Mouse (Mus musculus) testis, postnatal 10 days (tissue): ENCODE results near the gene Hist1h3c.
A peak's percentile ranks its signal among the peaks of the same experiment; 100 is the strongest.
"Not testable (repeated sequence)": the region's sequence is repeated elsewhere in the genome, so short reads cannot be mapped to it uniquely, and the experiment has no call there.

Experiments used
- DNase-seq: peaks from one replicate; pipeline ENCODE4 v3.0.0; 2021; ENCODE audit warnings: low spot score

Gene Hist1h3c

DNA sequence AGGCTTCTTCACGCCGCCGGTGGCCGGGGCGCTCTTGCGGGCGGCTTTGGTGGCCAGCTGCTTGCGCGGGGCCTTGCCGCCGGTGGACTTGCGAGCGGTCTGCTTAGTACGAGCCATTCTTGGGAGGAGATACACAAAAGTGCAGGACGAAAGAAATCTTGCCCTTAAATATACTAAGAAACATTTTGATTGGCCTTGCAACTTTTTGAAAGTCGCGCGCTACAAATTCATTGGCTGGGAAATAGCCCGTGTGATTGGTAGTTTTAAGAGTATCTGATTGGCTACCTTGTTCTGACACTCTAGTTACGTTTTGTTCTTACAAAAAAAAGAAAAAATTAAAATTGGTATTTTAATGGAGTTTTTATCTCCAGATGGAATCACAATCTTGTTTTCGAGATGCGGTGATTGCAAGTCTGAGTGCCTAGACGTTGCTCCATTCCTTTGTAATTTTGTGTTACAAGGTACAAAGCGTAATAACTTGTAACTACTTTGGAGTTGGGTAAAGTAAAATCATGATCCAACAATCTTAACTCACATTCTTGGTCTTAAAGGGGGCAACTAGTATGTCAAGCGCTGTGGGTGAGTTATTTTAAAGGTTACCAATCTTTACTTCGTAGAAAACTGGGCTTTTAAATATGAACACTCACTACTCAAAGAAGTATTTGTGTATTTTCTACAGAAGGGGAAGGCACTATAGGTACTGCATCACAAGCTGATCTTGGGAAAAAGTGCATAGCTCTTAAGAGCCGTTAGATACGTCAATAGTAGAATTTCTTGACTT, at the start of gene Hist1h3c:
TSS of gene Hist1h3c (minus strand) at position 222 of the 781 bp plus-strand sequence.
- DNase-seq, result peak; percentile 92

GRCm38 (mm10) chr13:23792520-23792919, 47.1 kb upstream of the Hist1h3c start:
- DNase-seq, result peak; percentile 52

DNA sequence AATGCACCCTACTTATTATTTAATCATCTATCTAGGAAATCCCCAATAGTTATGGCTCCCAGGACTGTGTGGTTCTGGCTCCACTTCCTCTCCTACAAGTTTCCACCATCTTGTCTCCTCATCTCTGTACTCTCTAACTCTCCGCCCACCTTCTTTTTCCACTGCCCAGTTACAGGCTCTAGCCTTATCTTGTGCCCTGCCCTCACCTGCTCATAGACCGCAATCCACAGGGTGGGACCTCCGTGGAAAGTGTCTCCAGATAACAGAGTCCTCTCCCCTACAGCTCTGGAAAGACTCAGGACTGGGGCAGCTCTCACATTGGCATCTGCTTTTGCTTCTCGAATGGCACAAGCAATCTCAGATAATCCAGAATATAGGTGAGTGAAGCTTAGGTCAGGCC, 33.6 kb upstream of the Hist1h3c start:
- no peak for DNase-seq

GRCm38 (mm10) chr13:23778339-23778738, 32.9 kb upstream of the Hist1h3c start:
- no peak for DNase-seq

DNA sequence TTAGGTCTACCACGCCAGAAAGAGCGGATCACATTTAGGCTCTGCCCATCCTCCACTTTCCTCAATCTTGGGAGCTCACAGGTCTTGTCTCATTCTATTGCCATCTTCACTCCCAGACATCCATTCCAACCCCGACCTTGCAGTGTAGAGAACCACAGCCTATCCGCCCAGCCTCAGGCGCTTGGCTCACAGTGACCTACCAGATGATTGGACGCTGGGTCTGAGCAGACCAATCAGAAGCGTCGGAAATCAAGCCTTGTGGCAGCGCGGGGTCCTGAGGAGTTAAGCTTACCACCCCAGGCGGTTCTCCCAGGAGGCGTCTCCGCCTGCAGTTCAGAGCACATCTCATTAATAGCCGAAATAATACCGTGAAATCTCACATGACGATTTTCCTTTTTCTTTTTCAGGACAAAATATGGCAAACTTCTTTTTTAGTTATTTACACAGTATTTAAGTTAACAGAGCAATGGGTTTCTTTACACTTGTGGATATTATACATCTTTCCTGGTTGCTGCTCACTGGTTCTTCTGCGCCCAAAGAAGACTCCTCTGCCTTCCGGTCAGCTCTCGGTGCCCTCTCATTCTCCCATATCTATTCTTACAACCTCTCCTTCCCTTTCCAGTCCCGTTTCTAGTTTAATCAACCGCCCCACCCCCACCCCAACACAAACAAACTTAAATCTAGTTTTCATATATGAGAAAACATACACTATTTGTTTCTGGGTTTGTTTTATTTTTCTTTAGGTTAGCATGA, 27.3 kb upstream of the Hist1h3c start:
- peak; percentile 48 for DNase-seq

DNA sequence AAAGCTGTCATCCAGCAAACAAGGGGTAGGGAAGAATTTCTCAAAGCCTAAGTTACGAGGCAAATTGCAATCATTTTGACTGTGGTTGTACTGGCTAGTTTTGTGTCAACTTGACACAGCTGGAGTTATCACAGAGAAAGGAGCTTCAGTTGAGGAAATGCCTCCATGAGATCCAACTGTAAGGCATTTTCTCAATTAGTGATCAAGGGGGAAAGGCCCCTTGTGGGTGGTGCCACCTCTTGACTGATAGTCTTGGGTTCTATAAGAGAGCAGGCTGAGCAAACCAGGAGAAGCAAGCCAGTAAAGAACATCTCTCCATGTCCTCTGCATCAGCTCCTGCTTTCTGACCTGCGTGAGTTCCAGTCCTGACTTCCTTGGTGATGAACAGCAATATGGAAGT, 24.2 kb upstream of the Hist1h3c start, which contains the start of gene Trim38:
TSS of gene Trim38 (plus strand) at position 301 of the 400 bp plus-strand sequence.
- not testable (repeated sequence) for DNase-seq

GRCm38 (mm10) chr13:23768834-23769397, 23.5 kb upstream of the Hist1h3c start:
- no peak for DNase-seq

DNA sequence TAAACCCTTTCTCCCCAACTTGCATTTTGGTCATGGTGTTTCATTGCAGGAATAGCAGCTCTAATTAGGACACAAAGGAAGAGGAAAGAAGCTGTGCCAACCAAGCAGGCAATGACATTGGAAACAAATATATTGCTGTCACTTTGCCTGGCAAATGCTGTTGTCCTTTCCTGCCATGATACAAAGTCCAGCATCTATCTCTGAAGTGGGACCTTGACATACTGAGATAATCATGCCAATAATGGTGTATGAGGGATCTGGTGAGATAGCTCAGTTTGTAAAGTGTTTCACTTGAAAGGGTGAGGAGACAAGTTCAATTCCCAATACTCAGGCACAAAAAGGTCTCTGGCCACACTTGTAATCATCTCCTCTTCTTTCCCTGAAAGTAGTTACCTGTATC, 21.4 kb upstream of the Hist1h3c start:
- DNase-seq, result no peak

DNA sequence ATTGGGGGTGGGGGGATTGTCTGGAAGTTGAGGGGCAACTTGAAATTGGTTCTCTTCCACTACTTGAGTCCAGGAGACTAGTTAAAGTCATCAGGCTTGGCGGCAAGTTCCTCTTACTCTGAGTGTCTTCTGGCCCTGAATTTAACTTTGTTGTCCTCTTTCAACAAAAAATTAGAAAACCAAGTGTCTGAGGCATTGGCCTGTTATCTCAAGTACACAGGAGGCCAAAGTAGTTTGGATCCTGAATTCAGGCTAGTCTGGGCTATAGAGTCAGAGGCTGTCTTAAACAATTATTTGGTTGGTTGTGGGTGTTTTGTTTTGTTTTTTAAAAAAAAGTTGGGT, 19.7 kb upstream of the Hist1h3c start:
- DNase-seq, result no peak

DNA sequence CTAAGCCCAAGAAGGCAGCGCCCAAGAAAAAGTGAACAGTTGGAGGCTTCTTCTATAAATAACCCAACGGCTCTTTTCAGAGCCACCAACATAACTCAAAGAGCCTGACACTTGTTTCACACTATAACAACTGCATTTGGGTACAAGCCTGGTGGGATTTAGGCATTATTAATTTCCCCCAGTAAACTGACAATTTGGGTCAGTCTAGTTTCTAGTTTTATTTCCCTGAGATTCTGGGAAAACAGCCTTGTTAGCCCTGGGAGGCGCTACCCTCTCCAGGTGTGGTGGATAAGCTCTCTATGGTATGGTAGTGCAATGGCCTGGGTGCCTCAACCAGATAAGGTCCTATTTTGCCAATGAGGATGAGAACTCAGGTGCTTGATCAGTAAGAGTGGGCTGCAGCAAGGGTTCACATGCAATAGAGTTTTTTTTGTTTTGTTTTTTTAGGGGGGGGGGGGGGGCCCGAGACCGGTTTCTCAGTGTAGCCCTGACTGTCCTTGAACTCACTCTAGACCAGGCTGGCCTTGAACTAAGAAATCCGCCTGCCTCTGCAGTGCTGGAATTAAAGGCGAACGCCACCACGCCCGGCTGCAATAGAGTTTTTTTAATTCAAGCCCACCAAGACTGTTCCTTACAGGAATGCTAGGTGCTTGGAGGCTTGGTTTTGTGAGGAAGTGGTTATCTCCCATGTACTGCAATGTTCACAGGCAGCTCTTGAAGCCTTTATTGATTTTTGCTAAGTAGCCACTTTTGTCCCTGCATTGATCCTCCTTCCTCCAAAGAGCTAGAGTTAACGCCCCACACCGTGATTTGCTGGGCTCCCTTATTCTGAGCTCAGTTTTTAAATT, 19.1 kb upstream of the Hist1h3c start:
- DNase-seq, result no peak

DNA sequence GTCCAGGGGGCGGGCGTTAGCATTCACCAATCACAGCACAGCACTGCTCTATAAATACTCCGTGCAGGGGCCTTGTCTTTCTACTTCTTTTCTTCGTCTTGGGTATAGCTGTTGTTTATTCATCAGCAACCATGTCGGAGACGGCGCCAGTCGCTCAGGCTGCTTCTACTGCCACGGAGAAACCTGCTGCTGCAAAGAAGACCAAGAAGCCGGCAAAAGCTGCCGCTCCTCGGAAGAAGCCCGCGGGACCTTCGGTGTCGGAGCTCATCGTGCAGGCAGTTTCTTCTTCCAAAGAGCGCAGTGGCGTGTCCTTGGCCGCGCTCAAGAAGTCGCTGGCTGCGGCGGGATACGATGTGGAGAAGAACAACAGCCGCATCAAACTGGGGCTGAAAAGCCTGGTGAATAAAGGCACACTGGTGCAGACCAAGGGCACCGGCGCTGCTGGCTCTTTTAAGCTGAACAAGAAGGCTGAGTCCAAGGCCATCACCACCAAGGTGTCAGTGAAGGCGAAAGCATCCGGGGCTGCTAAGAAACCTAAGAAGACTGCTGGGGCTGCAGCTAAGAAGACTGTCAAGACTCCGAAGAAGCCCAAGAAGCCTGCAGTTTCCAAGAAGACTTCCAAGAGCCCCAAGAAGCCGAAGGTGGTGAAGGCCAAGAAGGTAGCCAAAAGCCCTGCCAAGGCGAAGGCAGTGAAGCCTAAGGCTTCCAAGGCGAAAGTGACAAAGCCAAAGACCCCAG, 18.4 kb upstream of the Hist1h3c start, which contains the start of gene Hist1h1a:
TSS of gene Hist1h1a (plus strand) at position 81 of the 738 bp plus-strand sequence.
- DNase-seq, result no peak

- peak; percentile 89 for DNase-seq
Observed at GRCm38 (mm10) chr13:23763242-23763585, 17.8 kb upstream of the Hist1h3c start.

DNA sequence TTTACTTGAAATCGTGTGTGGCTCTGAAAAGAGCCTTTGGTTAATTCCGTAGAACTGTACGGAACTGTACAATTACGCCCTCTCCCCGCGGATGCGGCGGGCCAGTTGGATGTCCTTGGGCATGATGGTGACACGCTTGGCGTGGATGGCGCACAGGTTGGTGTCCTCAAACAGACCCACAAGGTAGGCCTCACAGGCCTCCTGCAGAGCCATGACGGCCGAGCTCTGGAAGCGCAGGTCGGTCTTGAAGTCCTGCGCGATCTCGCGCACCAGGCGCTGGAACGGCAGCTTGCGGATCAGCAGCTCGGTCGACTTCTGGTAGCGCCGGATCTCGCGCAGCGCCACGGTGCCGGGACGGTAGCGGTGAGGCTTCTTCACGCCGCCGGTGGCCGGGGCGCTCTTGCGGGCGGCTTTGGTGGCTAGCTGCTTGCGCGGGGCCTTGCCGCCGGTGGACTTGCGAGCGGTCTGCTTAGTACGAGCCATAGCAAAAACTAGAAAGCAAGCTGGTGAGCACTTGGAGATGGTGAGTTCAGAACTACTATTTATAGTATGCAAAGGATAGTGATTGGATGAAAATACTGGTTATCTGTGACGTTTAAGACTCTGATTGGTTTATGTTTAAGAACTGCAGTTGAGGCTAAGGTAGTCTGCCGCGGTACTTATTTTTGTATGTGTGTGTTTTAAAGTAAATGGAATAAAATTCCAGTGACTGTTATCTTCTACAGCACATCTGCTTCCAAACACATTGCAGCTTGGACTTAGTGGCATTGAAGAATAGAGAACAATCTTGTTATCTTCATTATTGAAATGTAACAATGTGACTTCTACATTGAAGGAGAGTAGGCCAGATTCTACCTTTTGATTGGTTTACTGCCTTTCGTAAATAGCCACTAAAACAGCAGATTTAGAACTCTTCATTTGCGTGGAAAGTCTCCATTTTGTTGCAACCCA, 16.7 kb upstream of the Hist1h3c start, which contains the start of gene Hist1h3a:
TSS of gene Hist1h3a (minus strand) at position 516 of the 951 bp plus-strand sequence.
- not testable (repeated sequence) for DNase-seq

- peak; percentile 99 for DNase-seq
Observed at GRCm38 (mm10) chr13:23760972-23761864, 15.8 kb upstream of the Hist1h3c start, which contains the start of gene Hist1h4a. TSS of gene Hist1h4a (minus strand) at chr13:23761230.

- no peak for DNase-seq
Observed at GRCm38 (mm10) chr13:23760240-23760971, 15.0 kb upstream of the Hist1h3c start.

DNA sequence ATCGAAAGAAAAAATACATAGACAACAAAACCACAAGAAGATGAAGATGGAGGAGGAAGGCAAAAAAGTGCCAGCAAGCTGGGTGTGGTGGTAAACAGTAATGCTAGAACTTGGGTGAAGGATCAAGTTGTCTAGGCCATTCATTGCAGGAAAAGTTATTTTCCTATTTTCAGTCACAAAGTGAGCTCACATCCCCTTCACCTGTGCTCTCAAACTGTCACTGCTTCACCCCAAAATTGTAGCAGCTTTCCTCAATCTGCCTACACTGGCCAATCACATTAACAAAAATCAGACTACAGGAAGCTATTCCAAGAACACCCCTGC, 14.5 kb upstream of the Hist1h3c start:
- no peak for DNase-seq

DNA sequence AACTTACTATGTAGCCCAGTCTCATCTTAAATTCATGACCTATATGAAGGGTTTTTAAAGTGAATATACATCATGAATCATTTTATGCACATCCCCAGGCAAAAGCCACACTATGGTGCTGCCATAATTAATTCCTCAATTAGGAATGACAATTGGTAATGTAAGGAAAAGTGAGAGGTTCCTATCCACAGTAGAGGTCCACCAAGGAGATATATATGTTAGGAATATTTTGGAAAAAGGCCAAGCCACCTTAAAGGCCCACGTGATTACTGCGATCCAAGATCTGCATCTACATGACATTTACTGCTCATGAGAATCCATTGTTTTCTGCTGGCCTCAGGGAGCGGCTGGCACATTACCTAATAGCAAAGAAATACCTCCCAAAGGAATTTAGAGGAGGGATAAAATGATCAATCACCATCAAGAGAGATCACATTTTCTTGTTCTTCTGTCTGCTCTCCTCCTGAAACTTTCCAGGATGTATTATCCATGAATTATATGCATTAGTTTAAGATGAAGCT, 13.9 kb upstream of the Hist1h3c start:
- DNase-seq, result no peak

DNA sequence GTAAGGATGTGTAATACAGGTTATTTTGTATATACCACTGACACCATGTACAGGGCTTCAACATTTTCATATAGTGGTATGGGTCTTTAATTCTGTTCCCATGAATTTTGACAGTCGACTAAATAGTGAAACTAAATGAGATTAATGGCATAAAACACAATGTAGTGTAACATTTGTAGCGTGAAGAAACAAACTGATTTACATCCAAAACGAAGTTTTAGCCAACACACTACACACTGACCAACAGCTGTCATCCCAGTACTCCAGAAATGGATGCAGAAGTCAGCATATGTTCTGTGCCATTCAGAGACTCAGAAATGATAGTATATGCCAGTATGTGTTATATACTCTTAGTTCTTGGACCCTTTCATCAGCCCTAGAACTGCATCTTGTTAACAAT, 12.5 kb upstream of the Hist1h3c start:
- DNase-seq, result no peak
